Mouse (Mus musculus): Measurements from ENCODE around the gene Paqr8.
A peak's percentile ranks its signal among the peaks of the same experiment; 100 is the strongest.
"Not testable (repeated sequence)": the region's sequence is repeated elsewhere in the genome, so short reads cannot be mapped to it uniquely, and the experiment has no call there.

Paqr8 gene

GRCm38 (mm10) chr1:20912527-20913171 is 22.2 kb downstream of the Paqr8 start:
- no peak for DNase-seq

DNA sequence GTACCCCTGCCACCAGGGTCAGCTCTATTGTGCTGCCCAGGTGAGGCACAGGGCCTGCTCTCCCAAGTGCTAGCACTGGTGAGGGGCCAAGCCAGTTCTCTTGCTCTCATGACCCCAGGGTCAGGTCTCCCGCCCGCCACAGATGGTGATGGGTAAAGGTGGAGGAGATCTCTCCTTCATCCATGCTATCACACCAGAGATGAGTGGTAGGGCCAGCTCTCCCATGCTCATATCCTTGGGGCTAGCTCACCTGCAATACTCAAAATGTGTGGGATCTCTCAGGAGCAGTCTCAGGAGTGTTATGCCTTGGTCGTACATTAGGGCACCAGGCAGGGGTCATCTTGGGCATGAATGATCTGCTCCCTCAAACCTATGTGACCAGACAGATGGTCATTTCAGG is 24.4 kb downstream of the Paqr8 start:
- no peak for DNase-seq

DNA sequence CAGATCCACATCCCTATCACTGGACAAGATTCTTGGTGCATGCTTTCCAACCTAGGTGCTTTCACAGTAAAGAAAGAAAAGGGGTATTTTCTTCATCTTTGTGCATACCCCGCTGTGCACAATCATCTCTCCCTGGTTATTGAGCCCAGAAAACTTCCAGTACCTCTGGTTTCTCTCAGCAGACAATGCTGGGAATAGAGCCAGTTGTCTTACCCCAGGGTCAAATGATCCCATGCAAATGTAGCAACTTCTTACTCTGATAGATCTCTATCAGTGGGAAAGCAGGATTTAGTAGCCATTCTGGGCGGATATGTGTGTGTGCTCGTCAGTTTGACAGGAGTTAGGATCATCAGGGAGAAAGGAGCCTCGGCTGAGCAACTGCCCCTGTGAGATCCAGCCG is 25.2 kb downstream of the Paqr8 start:
- no peak for DNase-seq

DNA sequence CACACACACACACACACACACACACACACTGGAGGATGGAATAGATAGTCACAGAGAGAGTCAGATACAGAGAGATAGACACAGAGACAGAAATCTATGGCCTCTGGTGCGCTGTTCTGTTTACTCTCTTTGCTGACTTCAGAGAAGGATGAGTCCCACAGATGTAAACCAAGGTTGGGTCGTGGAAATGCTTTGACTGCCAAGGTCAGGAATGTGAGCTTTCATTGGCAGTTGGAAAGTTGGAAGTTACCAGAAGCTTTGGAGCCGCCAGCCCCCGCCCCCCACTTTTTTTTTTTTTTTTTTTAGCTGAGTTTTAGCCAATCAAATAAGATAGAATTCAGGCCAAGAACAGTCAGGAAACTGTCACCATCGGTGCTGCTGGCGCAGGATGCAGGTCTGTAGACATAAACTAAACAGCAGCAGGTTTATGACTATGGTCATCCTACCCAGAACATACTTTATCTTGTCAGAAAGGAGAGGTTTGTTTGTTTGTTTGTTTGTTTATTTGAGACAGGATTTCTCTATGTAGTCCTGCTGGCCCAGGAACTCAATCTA is 27.2 kb downstream of the Paqr8 start:
- DNase-seq = no peak

GRCm38 (mm10) chr1:20919728-20920127 is 29.3 kb downstream of the Paqr8 start:
- DNase-seq = no peak

DNA sequence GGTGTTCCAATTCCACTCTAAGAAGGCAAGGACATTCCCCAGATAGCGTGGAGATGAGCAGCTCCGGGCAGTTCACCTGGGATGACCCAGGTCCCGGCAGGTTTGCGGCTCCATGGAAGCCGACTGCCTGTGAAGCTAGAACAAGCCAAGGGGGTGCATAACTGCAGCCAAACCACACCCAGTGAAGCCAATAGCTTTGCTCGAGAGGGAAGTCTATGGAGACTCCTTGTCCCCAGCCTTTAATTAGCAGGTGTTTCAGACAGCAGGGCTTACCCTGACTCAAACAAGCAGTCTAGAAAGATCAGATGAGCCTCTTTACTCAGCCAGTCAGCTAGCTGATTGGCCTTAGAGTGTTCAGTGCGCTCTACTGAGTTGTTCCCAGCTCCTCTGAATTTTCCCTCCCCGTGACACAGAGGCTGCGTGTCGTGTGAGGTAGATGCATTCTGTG is 30.7 kb downstream of the Paqr8 start:
- DNase-seq = no peak

- peak; percentile 11 to 22 for DNase-seq
Observed at GRCm38 (mm10) chr1:20922612-20923399, 32.4 kb downstream of the Paqr8 start.

DNA sequence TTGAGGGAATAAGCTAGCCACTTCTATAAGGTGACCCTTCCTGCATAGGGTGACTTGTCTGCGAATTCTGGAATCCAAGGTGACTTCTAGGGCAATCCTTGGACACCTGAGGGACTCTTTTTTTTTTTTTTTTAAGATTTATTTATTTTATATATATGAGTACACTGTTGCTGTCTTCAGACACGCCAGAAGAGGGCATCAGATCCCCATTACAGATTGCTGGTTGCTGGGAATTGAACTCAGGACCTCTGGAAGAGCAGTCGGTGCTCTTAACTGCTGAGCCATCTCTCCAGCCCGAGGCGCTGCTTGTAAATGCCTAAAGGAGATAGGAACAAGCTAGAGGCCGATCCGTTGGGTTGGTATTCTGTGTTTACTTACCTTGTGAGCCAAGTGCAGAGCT is 34.9 kb downstream of the Paqr8 start:
- DNase-seq = not testable (repeated sequence)

GRCm38 (mm10) chr1:20925926-20926325 is 35.5 kb downstream of the Paqr8 start:
- no peak for DNase-seq

DNA sequence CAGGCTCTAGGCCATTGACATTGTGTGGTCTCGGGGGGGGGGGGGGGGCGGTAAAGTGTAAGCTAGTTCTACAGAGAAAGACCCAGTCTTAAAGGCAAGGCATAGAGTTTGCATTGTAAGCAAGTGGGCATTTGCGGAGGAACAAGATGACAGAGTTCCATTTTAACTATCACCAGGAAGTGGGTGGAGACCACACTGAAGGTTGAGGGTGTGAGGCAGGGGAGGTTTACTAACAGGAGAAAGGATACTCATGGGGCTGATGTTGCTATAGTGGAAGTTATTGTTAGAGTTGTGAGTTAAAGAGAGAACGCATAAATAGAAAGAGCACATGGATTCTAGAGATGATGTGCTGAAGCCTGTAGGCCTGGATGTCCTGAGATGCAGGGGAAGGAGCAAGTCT is 36.0 kb downstream of the Paqr8 start:
- no peak for DNase-seq

DNA sequence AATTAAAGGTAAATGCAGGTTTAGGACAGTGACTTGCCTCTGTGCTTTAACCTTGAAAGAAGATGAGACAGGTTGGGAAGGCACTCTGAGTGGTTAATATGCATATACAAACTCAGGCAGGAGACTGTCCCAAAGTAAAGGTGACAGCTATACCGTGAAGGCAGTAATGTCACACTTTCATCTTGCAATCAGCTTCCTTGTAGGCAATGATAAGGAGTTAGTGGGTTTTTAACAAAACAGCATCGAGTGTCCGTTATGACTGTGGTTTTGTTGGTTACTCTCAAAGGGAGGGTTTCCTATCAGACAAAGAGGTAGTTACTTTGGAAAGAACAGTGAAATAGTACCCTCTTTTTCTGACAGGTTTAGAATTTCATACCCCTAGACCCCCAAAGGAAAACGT is 38.1 kb downstream of the Paqr8 start:
- DNase-seq = no peak

GRCm38 (mm10) chr1:20933457-20933856 is 43.1 kb downstream of the Paqr8 start:
- DNase-seq = peak; percentile 50 to 76

GRCm38 (mm10) chr1:20935106-20935505 is 44.7 kb downstream of the Paqr8 start:
- DNase-seq = peak in 1 of 2 experiments; percentile 10

- DNase-seq = peak; percentile 64 to 77
Observed at GRCm38 (mm10) chr1:20939046-20939445, 48.6 kb downstream of the Paqr8 start.

DNA sequence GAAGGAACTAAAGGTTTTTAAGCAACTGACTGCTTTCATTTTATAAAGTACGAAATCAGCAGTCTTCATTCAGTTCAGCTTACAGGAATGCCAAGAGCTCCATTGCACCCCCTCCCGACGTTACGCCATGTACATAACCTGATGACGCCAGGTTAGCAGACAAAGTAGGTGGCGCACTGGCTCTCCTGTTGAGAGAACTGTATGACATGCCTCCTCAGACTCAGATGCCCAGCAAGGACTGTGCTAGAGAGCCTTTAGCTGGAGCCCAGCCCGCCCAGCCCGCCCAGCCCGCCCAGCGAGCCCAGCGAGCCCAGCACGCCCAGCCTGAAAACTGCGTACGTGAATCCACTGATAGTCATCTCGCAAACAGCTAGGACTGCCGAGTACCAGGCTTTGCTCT is 49.7 kb downstream of the Paqr8 start:
- peak; percentile 67 to 73 for DNase-seq

DNA sequence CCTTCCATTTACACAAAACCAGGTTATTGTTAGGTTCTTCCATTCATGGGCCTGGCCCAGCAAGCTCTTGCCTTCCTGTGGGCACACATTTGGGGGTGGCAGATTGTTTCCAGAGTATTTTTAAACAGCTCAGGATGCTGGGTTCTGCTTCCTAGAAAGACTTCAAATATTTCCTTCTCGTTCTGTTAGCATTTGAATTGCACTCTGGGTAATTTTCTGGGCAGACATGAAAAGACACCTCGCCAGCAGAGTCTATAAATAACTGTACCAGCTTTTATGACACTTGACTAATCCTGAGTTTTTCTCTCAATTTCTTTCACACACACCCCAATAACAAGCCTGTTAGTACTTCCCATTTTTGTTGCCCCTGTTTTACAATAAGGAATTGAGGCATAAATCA is 50.9 kb downstream of the Paqr8 start:
- no peak for DNase-seq

- DNase-seq = no peak
Observed at GRCm38 (mm10) chr1:20941857-20942256, 51.5 kb downstream of the Paqr8 start.

DNA sequence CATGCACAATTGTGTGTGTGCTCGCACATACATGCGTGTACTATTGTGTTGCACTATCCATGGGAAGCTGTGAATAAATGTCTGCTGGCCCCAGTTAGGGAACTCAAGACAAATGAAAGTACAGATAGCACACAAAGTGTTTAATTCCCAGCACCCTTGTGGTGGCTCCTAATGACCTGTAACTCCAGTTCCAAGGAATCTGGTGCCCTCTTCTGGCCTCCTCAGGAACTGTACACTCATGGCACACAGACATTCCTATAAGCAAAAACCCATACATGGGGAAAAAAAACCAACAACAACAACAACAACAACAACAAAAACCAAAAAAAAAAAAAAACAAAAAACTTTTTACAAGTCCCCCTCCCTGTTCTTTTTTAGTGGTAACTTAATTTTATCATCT is 52.6 kb downstream of the Paqr8 start:
- DNase-seq = no peak

- peak; percentile 92 to 94 for DNase-seq
Observed at GRCm38 (mm10) chr1:20951300-20951763, 60.9 kb downstream of the Paqr8 start, which contains the start of gene Efhc1. Gene Efhc1, plus strand, starts transcription at chr1:20951626.

DNA sequence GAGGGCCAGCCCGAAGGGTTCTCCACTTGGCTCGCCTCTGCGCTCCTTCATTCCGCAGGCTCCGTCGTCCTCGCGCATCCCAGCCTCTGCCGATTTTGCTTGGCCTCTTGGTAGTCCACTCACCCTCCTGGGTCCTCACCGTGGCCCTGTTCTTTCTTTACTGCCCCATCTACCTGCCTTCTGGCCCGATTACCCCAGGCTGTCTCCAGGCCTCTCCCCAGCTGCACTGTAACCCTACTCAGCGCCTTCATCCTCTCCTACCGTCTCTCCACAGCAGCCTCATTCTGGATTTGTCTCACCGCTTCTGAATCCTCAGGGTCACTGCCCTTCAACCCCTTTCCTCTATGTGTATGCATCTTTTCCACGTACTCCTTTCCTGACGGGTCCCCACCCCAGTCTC is 61.4 kb downstream of the Paqr8 start:
- DNase-seq = no peak

DNA sequence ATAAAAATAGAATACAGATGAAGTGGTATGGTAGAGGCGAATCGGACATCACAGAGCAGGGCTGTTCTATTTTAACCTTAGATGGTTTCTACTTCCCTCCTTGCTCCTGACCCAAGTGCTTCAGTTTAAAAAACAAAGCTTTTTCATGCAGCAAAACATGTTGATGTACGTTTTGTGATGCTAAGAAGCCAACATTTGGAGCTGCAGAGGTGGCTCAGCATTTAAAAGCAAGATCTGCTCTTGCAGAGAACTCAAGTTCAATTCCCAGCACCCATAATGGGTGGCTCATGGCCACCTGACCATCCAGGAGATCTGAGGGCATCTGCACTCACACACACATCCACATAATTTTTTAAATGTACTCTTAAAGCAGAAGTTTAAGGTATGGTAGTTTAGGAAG is 64.5 kb downstream of the Paqr8 start:
- DNase-seq = no peak

DNA sequence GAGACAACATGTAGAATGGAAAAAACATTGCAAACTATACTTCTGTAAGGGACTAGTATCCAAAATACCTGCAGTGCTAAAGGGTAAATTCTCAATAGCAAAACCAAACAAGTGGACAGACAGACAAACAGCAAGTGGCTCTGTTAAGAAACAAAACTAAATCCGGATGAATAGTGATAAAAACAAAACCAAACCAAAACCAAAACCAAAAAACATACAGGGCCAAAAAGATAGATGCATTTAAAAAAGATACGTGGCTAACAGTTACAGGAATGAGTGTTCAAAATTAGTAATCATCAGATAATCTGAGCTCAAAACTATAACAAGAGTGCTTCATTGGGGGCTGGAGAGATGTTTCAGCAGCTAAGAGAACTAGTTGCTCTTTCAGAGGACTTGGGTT is 79.2 kb downstream of the Paqr8 start:
- no peak for DNase-seq

DNA sequence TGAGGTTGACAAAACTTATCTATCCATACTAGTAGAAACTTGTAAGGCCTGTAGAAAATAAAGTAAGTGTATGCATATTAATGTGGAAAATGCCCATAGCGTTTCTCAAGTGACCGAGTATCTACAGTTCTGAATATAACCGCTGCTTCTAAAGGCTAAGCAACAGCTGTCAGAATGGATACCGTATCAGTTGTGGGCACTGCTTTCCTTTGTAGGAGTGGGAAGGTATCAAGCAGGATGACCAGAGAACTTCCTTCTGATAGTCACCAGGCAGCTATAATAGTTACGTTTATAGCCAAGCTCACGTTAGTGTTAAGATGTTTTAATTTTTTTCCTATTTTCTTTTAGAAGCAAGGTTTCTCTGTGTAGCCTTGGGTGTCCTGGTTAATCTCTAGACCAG is 83.0 kb downstream of the Paqr8 start:
- DNase-seq = no peak
